Mouse (Mus musculus): ENCODE data around the gene Cass4.

The Cass4 gene

GRCm38 (mm10) chr2:172441176-172441575 lies 47.6 kb downstream of the Cass4 start:
- no peak for DNase-seq

GRCm38 (mm10) chr2:172445617-172446016 lies 52.0 kb downstream of the Cass4 start:
- DNase-seq: no peak

DNA sequence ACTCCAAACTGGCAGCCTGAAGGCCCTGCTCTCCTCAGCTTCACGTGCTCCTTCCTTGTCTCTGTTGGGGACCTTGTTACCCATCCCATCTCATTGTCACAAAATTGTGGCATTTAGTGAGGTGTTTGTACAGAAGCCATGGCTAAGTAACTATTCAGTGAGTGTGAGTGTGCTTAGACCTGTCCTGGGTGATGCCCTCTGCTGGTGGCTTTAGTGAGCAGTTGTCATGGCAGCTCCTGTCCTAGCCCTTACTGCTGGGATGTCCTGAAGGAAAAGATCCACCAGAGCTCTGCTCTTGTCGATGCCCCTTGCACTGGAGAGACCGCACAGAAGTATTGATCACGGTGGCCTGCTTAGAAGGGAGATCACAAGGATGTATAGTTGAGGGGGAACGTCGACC lies 53.7 kb downstream of the Cass4 start:
- peak; percentile 62 for DNase-seq

DNA sequence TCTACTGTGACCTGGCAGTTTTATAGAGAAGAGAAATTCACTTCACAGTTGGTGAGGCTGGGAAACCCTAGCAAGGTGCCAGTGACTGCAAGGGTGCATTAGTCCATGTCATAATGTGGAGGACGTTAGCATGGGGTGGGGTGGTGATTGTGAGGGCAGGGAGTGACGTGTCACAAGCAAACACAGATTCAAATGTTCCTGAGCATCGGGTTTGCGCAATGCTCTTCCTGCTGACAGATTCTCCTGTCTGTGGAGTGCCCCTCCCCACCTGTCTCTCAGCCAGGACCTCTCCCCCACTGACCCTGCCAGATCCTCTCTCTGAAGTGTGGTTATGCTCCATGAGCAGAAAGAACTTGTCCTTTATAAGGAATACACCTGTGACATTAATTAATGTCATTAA lies 54.7 kb downstream of the Cass4 start:
- no peak for DNase-seq

GRCm38 (mm10) chr2:172450640-172451039 lies 57.0 kb downstream of the Cass4 start:
- DNase-seq: peak; percentile 49

- no peak for DNase-seq
Measured at GRCm38 (mm10) chr2:172452031-172452430, 58.4 kb downstream of the Cass4 start.

- DNase-seq: no peak
Measured at GRCm38 (mm10) chr2:172452458-172452857, 58.9 kb downstream of the Cass4 start.

DNA sequence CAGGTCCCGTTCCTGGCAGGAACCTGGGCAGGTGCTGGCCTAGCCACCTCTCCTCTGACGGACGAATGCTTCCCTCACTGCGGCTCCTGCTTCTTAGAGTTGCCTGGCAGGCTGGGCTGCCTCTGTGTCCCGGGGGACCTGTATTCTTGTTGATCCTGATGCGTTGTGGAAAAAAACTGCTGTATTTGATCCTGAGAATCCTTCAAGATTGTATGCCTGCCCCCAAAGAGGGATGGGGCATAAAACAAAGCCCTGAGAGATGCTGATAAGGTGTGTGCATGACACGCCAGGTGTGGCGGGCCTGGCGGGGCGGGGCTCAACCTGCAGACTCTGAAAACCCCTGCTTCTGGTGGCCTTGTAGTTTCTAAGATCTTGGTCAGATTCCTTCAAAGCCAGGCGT lies 64.9 kb downstream of the Cass4 start, which contains the start of gene Gcnt7:
TSS of gene Gcnt7 (minus strand) at position 101 of the 400 bp plus-strand sequence.
- DNase-seq: no peak

GRCm38 (mm10) chr2:172460647-172461046 lies 67.1 kb downstream of the Cass4 start:
- DNase-seq: no peak

- DNase-seq: no peak
Measured at GRCm38 (mm10) chr2:172462813-172463212, 69.2 kb downstream of the Cass4 start.

GRCm38 (mm10) chr2:172466427-172467132 lies 73.0 kb downstream of the Cass4 start:
- DNase-seq: no peak

DNA sequence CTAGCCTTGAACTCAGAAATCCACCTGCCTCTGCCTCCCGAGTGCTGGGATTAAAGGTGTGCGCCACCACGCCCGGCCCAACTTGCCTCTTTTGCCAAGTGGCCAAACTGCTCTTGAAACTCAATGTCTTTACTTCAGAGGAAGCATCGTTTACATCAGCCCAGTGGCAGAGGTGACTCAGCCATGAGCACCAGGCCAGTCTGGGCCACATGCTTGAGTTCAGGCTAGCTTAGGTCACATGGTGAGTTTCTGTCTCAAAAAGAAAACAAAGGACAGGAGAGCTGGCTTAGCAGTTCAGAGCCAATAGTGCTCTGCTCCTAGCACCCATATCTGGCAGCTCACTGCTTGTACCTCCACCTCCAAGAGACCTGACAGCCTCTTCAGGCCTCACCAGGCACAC lies 73.6 kb downstream of the Cass4 start:
- no peak for DNase-seq

DNA sequence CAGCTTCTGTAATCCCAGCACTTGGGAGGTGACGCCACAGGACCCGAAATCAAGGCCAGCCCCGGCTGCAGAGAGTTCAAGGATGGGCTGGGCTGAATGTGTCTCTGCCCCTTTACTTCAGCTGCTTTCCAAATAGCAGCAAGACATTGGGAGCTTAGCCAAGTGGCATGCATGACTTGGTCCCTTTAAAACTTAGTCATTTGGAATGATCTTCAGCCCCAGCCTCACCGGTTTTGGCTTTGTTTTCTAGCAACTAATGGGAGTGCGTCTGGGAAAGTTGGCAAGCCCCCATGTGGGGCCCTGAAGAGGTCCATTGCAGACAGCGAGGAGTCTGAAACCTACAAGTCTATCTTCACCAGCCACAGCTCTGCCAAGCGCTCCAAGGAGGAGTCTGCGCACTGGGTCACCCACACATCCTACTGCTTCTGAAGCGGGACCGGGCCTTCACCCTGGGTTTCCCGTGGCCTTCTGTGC lies 74.8 kb downstream of the Cass4 start:
- DNase-seq: no peak

GRCm38 (mm10) chr2:172472318-172472717 lies 78.7 kb downstream of the Cass4 start, which contains the start of gene Fam209:
Fam209 (plus strand) TSS chr2:172472520.
- no peak for DNase-seq

DNA sequence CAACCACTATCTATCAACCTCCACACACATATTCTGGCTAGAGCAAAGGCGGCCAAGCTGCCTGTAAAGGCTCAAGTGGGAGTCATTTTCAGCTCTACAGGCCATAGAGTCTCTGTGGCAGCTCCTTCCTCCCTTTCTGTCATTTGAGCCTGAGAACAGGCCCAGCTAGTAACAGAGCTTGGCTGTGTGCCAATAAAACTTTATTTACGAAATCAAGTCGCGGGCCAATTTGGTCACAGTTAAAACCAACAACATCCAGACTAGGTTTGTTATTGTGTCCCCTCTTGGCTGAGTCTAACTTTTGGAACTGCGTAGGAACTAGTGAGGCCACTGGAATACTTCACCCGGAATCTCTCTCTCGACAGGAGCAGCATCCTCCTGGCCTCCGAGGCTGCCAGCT lies 80.0 kb downstream of the Cass4 start:
- no peak for DNase-seq

DNA sequence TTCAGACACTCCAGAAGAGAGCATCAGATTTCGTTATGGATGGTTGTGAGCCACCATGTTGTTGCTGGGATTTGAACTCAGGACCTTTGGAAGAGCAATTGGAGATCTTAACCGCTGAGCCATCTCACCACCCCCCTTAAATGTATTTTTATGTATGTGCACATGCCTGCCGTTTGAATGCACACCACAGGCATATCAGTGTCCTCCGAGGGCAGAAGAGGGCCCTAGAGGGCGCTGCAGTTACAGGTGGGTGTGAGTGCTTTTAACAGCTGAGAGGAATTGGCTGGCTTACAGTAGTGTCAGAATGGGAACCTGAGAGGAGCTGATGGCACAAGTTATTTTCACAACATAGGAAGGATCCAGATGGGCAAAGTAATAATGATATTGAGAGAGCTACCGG lies 81.4 kb downstream of the Cass4 start:
- DNase-seq: peak; percentile 68

DNA sequence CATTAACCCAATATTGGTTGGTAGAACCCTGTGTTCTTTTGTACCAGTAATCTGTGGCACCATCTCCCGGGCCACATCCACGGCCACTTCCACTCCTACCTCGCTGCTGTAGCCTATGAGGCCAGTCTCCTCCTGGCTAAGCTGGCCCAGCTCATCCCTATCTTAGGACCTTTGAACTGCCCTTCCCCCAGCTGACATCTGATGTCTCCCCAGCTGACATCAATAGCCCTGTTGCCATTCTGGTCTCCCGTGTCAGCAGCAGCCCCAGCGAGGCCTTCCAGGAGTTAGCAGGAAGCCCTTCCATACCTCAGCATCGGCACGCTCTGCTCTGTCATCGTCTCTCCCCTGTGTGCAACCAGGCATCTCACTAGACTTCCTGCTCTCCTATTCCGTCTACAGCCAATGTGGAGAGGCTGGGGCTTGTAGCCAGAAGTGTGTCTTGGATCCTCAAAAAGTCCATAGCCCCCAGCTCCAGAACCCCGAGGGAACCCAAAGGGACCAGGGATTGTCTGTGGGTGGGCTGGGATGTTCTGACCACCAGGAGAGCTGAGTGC lies 83.2 kb downstream of the Cass4 start:
- no peak for DNase-seq

GRCm38 (mm10) chr2:172477350-172477749 lies 83.8 kb downstream of the Cass4 start:
- DNase-seq: no peak

DNA sequence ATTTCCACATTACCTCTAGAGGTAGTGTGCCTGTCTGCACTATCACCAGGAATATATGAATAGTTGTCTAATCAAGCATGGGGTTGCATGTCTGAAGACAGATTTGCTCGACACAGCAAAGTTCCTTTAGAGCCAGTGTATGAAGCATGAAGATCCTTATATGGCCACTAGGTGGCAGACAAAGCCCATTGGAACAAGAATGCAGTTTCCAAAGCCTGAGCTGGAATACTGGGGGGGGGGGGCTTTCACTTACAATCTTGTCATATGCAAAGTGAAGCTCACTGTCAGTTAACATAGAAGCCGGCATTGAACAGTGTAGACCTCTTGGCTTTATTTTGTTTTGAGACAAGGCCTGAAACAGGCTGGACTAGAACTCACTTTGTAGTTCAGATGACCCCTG lies 84.3 kb downstream of the Cass4 start:
- DNase-seq: peak; percentile 43

GRCm38 (mm10) chr2:172480296-172480695 lies 86.7 kb downstream of the Cass4 start:
- DNase-seq: peak; percentile 35

- peak; percentile 46 for DNase-seq
Measured at GRCm38 (mm10) chr2:172481654-172482385, 88.2 kb downstream of the Cass4 start.

Measured in thymus, postnatal 25 days (tissue).